Mouse (Mus musculus): Measurements from ENCODE around the gene H2-Aa.

DNA sequence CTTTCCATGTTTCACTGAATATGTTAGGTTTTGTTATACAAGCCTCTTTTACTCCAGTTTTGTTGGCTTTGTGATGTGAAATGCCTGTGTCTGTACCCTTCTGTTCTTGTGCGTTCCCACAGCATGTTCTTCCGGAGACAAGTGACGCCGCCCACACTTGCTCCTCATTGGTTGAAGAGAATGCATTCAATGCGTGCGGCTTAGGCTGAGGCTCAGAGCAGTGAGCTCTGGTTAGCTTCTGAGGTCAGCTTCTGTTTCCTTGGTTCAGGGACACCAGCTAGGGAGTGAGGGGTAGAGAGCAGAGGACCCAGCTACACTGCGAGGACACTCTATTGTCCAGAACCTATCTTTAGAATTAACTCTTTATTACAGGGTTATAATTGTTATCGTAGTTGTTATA, 4.0 kb upstream of the H2-Aa start:
- no peak for TF ChIP-seq CTCF (IDR thresholded peaks at IDR 0.05; ENCODE audit: borderline replicate concordance, insufficient read depth, low read length)
- TF ChIP-seq POLR2A (IDR thresholded peaks at IDR 0.05; ENCODE audit: low read depth, low read length): no peak

All from embryonic fibroblast, embryonic 13.5 days (primary cell).